Mouse (Mus musculus): Measurements from ENCODE around the gene Wwox.

Wwox gene

GRCm38 (mm10) chr8:114536201-114536600 is 96.7 kb downstream of the Wwox start:
- in situ Hi-C loops (cut with MboI, MseI), result loop anchor here (5.0 kb wide), 1 partner anchor 791 kb away; no protein-coding TSS in a partner anchor

- in situ Hi-C loops (cut with MboI, MseI), result no loop called here
Measured at GRCm38 (mm10) chr8:114541132-114541531, 101.7 kb downstream of the Wwox start.

- in situ Hi-C loops (cut with MboI, MseI), result no loop called here
Measured at GRCm38 (mm10) chr8:114548360-114548759, 108.9 kb downstream of the Wwox start.

GRCm38 (mm10) chr8:114548837-114549236 is 109.4 kb downstream of the Wwox start:
- in situ Hi-C loops (cut with MboI, MseI), result no loop called here

- in situ Hi-C loops (cut with MboI, MseI), result no loop called here
Measured at GRCm38 (mm10) chr8:114550029-114550428, 110.6 kb downstream of the Wwox start.

GRCm38 (mm10) chr8:114552606-114553005 is 113.2 kb downstream of the Wwox start:
- in situ Hi-C loops (cut with MboI, MseI), result no loop called here

- in situ Hi-C loops (cut with MboI, MseI), result no loop called here
Measured at GRCm38 (mm10) chr8:114554966-114555365, 115.5 kb downstream of the Wwox start.

GRCm38 (mm10) chr8:114555491-114556202 is 116.2 kb downstream of the Wwox start:
- in situ Hi-C loops (cut with MboI, MseI), result no loop called here

- in situ Hi-C loops (cut with MboI, MseI), result no loop called here
Measured at GRCm38 (mm10) chr8:114561191-114561590, 121.7 kb downstream of the Wwox start.

GRCm38 (mm10) chr8:114562486-114562885 is 123.0 kb downstream of the Wwox start:
- in situ Hi-C loops (cut with MboI, MseI), result no loop called here

GRCm38 (mm10) chr8:114563361-114563760 is 123.9 kb downstream of the Wwox start:
- in situ Hi-C loops (cut with MboI, MseI), result no loop called here

GRCm38 (mm10) chr8:114564036-114564435 is 124.6 kb downstream of the Wwox start:
- in situ Hi-C loops (cut with MboI, MseI), result no loop called here

- in situ Hi-C loops (cut with MboI, MseI), result no loop called here
Measured at GRCm38 (mm10) chr8:114568531-114569166, 129.2 kb downstream of the Wwox start.

GRCm38 (mm10) chr8:114573014-114573746 is 133.7 kb downstream of the Wwox start:
- in situ Hi-C loops (cut with MboI, MseI), result no loop called here

- in situ Hi-C loops (cut with MboI, MseI), result no loop called here
Measured at GRCm38 (mm10) chr8:114573747-114574093, 134.3 kb downstream of the Wwox start.

- in situ Hi-C loops (cut with MboI, MseI), result no loop called here
Measured at GRCm38 (mm10) chr8:114579292-114579691, 139.8 kb downstream of the Wwox start.

- in situ Hi-C loops (cut with MboI, MseI), result no loop called here
Measured at GRCm38 (mm10) chr8:114580684-114581083, 141.2 kb downstream of the Wwox start.

- in situ Hi-C loops (cut with MboI, MseI), result no loop called here
Measured at GRCm38 (mm10) chr8:114590336-114590867, 150.9 kb downstream of the Wwox start.

- in situ Hi-C loops (cut with MboI, MseI), result no loop called here
Measured at GRCm38 (mm10) chr8:114591296-114592280, 152.1 kb downstream of the Wwox start.

- in situ Hi-C loops (cut with MboI, MseI), result no loop called here
Measured at GRCm38 (mm10) chr8:114593424-114594157, 154.1 kb downstream of the Wwox start.
